Mouse (Mus musculus): ENCODE measurements around the gene Khdc1b. TPM values are rescaled to one million over a fixed set of nuclear protein-coding genes. Genes with fewer than 3 reads are reported as not detected.

The Khdc1b gene
- total RNA-seq, 2 experiments from 2014 or later = not detected

Other genes starting within 250 kb of the Khdc1b start
- gene Tmem14a, start 165.0 kb upstream of the Khdc1b start, total RNA-seq (2021) = 10 to 100 TPM; 40.4 to 50.9 TPM
- 1 to 10 TPM in 1 of 2 experiments, under 1 TPM in 1; 0.52 to 2.4 TPM for gene Gsta3, start 143.0 kb upstream of the Khdc1b start, total RNA-seq (2021)
- gene Khdc1a, start 33.9 kb upstream of the Khdc1b start, total RNA-seq (2021) = not detected
- gene Khdc1c, start 15.2 kb upstream of the Khdc1b start, total RNA-seq (2021) = not detected